Mouse (Mus musculus) midbrain, embryonic 10.5 days (tissue): ENCODE data around the gene Dclk1. TPM values are rescaled to one million over a fixed set of nuclear protein-coding genes. Genes with fewer than 3 reads are reported as not detected.

ENCODE experiments used
- DNase-seq: peaks from one replicate; pipeline ENCODE4 v3.0.0-alpha.2; 2017; ENCODE audit warnings: low spot score
- H3K27ac ChIP-seq: fragments of 300-500 bp; sonication (generic); replicated peaks from 2 replicates; pipeline ENCODE4 v1.5.1; 2016; ENCODE audit warnings: mild to moderate bottlenecking
- H3K27me3 ChIP-seq: fragments of 300-500 bp; sonication (generic); 2 replicates; pipeline ENCODE4 v1.6.1; 2016; ENCODE audit warnings: low read depth, mild to moderate bottlenecking; ENCODE audit not compliant: poor library complexity, severe bottlenecking
- H3K36me3 ChIP-seq: fragments of 300-500 bp; sonication (generic); 2 replicates; pipeline ENCODE4 v1.6.1; 2016; ENCODE audit warnings: mild to moderate bottlenecking, moderate library complexity
- H3K4me1 ChIP-seq: fragments of 300-500 bp; sonication (generic); 2 replicates; pipeline ENCODE4 v1.6.1; 2016
- H3K4me3 ChIP-seq: fragments of 300-500 bp; sonication (generic); 2 replicates; pipeline ENCODE4 v1.5.1; 2016; ENCODE audit warnings: mild to moderate bottlenecking, moderate library complexity
- H3K9me3 ChIP-seq: fragments of 300-500 bp; sonication (generic); replicated peaks from 2 replicates; pipeline ENCODE4 v1.6.1; 2016; ENCODE audit warnings: mild to moderate bottlenecking
- WGBS: fragments of 180-500 bp; shearing (Covaris S2); methylation state at CpG from one replicate; pipeline ENCODE4 v1.1.7; 2016; 5-methylcytosine and 5-hydroxymethylcytosine counted together
- polyA plus RNA-seq: library from polyadenylated mRNA; unstranded; fragments of >200 nt; fragmentation: Nextera tagmentation; extraction: Ambion mirVana; gene quantifications from 2 replicates; pipeline ENCODE4 v1.2.1, GENCODE M21; 2016

Gene Dclk1
- polyA plus RNA-seq, 1 experiment from 2014 or later, result 42.2 TPM

- peaks cover 64% of the 10 kb centered on the region for H3K4me1 ChIP-seq
- DNase-seq, result no peak
- H3K36me3 ChIP-seq, result no peaks in the 10 kb centered on the region
- WGBS, result 90% methylated on average over 5 of the region's 5 CpGs
- H3K4me3 ChIP-seq, result peak overlapping the region; percentile 42; the same call in 1 of the 2 replicates
- H3K9me3 ChIP-seq, result no peaks in the 10 kb centered on the region
- peak overlapping the region; percentile 78 for H3K27ac ChIP-seq
- no peaks in the 10 kb centered on the region for H3K27me3 ChIP-seq
Measured at GRCm38 (mm10) chr3:55348026-55348390, 105.8 kb downstream of the Dclk1 start.

- H3K4me1 ChIP-seq, result peaks cover 80% of the 10 kb centered on the region
- peak overlapping the region; percentile 57; the same call in 1 of the 2 replicates for H3K27ac ChIP-seq
- no peak for DNase-seq
- H3K9me3 ChIP-seq, result no peaks in the 10 kb centered on the region
- 66% methylated on average over 2 of the region's 2 CpGs for WGBS
- H3K36me3 ChIP-seq, result no peaks in the 10 kb centered on the region
- no peaks in the 10 kb centered on the region for H3K27me3 ChIP-seq
- no peak overlapping the region for H3K4me3 ChIP-seq
Measured at GRCm38 (mm10) chr3:55350194-55350593, 108.0 kb downstream of the Dclk1 start.

- peaks cover 82% of the 10 kb centered on the region for H3K4me1 ChIP-seq
- no peaks in the 10 kb centered on the region for H3K36me3 ChIP-seq
- no peaks in the 10 kb centered on the region for H3K27me3 ChIP-seq
- no peaks in the 10 kb centered on the region for H3K9me3 ChIP-seq
- DNase-seq, result peak; percentile 45
- peak overlapping the region; percentile 78 for H3K27ac ChIP-seq
- H3K4me3 ChIP-seq, result no peak overlapping the region
- WGBS, result 54% methylated on average over 13 of the region's 13 CpGs
Measured at GRCm38 (mm10) chr3:55351281-55352052, 109.3 kb downstream of the Dclk1 start.

- no peak overlapping the region for H3K4me3 ChIP-seq
- H3K36me3 ChIP-seq, result no peaks in the 10 kb centered on the region
- H3K9me3 ChIP-seq, result no peaks in the 10 kb centered on the region
- no peaks in the 10 kb centered on the region for H3K27me3 ChIP-seq
- peaks cover 82% of the 10 kb centered on the region for H3K4me1 ChIP-seq
- DNase-seq, result no peak
- 81% methylated on average over 14 of the region's 14 CpGs for WGBS
- peak overlapping the region; percentile 78 for H3K27ac ChIP-seq
Measured at GRCm38 (mm10) chr3:55352529-55352928, 110.4 kb downstream of the Dclk1 start.

- Histone ChIP-seq H3K4me3 (no peak overlapping the region), H3K27me3 (no peaks in the 10 kb centered on the region), H3K27ac (no peak overlapping the region), H3K4me1 (peaks cover 76% of the 10 kb centered on the region), H3K9me3 (no peaks in the 10 kb centered on the region), H3K36me3 (no peaks in the 10 kb centered on the region)
- DNase-seq, result no peak
- 90% methylated on average over 9 of the region's 9 CpGs for WGBS
Measured at GRCm38 (mm10) chr3:55353169-55353568, 111.0 kb downstream of the Dclk1 start.

- Histone ChIP-seq H3K4me1 (peaks cover 68% of the 10 kb centered on the region), H3K27ac (peak overlapping the region; percentile 50), H3K36me3 (no peaks in the 10 kb centered on the region), H3K27me3 (no peaks in the 10 kb centered on the region), H3K4me3 (no peak overlapping the region), H3K9me3 (no peaks in the 10 kb centered on the region)
- peak; percentile 29 for DNase-seq
- 55% methylated on average over 13 of the region's 13 CpGs for WGBS
Measured at GRCm38 (mm10) chr3:55353909-55354511, 111.8 kb downstream of the Dclk1 start.

- H3K9me3 ChIP-seq, result no peaks in the 10 kb centered on the region
- H3K4me3 ChIP-seq, result no peak overlapping the region
- 22% methylated on average over 3 of the region's 3 CpGs for WGBS
- peak; percentile 28 for DNase-seq
- no peak overlapping the region for H3K27ac ChIP-seq
- no peaks in the 10 kb centered on the region for H3K36me3 ChIP-seq
- H3K27me3 ChIP-seq, result no peaks in the 10 kb centered on the region
- H3K4me1 ChIP-seq, result peaks cover 61% of the 10 kb centered on the region
Measured at GRCm38 (mm10) chr3:55354765-55355164, 112.6 kb downstream of the Dclk1 start.

- Histone ChIP-seq H3K4me1 (peaks cover 26% of the 10 kb centered on the region), H3K27me3 (no peaks in the 10 kb centered on the region), H3K36me3 (no peaks in the 10 kb centered on the region), H3K9me3 (no peaks in the 10 kb centered on the region), H3K4me3 (no peak overlapping the region), H3K27ac (no peak overlapping the region)
- 94% methylated on average over 8 of the region's 8 CpGs for WGBS
- no peak for DNase-seq
Measured at GRCm38 (mm10) chr3:55358486-55358885, 116.3 kb downstream of the Dclk1 start.

- Histone ChIP-seq H3K4me1 (peaks cover 14% of the 10 kb centered on the region), H3K36me3 (no peaks in the 10 kb centered on the region), H3K27me3 (no peaks in the 10 kb centered on the region), H3K4me3 (no peak overlapping the region), H3K27ac (no peak overlapping the region), H3K9me3 (no peaks in the 10 kb centered on the region)
- 89% methylated on average over 3 of the region's 3 CpGs for WGBS
- DNase-seq, result no peak
Measured at GRCm38 (mm10) chr3:55360836-55361235, 118.7 kb downstream of the Dclk1 start.

GRCm38 (mm10) chr3:55367166-55367565, 125.0 kb downstream of the Dclk1 start:
- DNase-seq, result no peak
- Histone ChIP-seq H3K9me3 (no peaks in the 10 kb centered on the region), H3K36me3 (no peaks in the 10 kb centered on the region), H3K27ac (no peak overlapping the region), H3K4me3 (no peak overlapping the region), H3K4me1 (no peaks in the 10 kb centered on the region), H3K27me3 (no peaks in the 10 kb centered on the region)
- WGBS, result 93% methylated on average over 8 of the region's 8 CpGs

GRCm38 (mm10) chr3:55369156-55369555, 127.0 kb downstream of the Dclk1 start:
- WGBS, result 87% methylated on average over 7 of the region's 7 CpGs
- no peaks in the 10 kb centered on the region for H3K36me3 ChIP-seq
- DNase-seq, result no peak
- peaks cover 5% of the 10 kb centered on the region for H3K4me1 ChIP-seq
- H3K9me3 ChIP-seq, result no peaks in the 10 kb centered on the region
- no peak overlapping the region for H3K27ac ChIP-seq
- H3K27me3 ChIP-seq, result no peaks in the 10 kb centered on the region
- no peak overlapping the region for H3K4me3 ChIP-seq

- Histone ChIP-seq H3K27ac (peak overlapping the region; percentile 70), H3K9me3 (no peaks in the 10 kb centered on the region), H3K4me3 (peak overlapping the region; percentile 52), H3K27me3 (peaks cover 8% of the 10 kb centered on the region; the same call in 1 of the 2 replicates), H3K4me1 (peaks cover 6% of the 10 kb centered on the region), H3K36me3 (no peaks in the 10 kb centered on the region)
- DNase-seq, result peak; percentile 71
- WGBS, result 6% methylated on average over 11 of the region's 11 CpGs
Measured at GRCm38 (mm10) chr3:55373689-55374088, 131.5 kb downstream of the Dclk1 start.

GRCm38 (mm10) chr3:55378591-55378990, 136.4 kb downstream of the Dclk1 start:
- Histone ChIP-seq H3K36me3 (no peaks in the 10 kb centered on the region), H3K4me3 (no peak overlapping the region), H3K27me3 (peaks cover 8% of the 10 kb centered on the region; the same call in 1 of the 2 replicates), H3K4me1 (peaks cover 10% of the 10 kb centered on the region), H3K27ac (no peak overlapping the region), H3K9me3 (no peaks in the 10 kb centered on the region)
- WGBS, result 93% methylated on average over 6 of the region's 6 CpGs
- no peak for DNase-seq
